Mouse (Mus musculus) ovary, adult 18-20 months (tissue): ENCODE measurements around the gene Syn3.

Experiments used
- DNase-seq: peaks from one replicate; pipeline ENCODE4 v3.0.0; 2022; ENCODE audit warnings: low spot score, mixed read lengths

Syn3 gene

DNA sequence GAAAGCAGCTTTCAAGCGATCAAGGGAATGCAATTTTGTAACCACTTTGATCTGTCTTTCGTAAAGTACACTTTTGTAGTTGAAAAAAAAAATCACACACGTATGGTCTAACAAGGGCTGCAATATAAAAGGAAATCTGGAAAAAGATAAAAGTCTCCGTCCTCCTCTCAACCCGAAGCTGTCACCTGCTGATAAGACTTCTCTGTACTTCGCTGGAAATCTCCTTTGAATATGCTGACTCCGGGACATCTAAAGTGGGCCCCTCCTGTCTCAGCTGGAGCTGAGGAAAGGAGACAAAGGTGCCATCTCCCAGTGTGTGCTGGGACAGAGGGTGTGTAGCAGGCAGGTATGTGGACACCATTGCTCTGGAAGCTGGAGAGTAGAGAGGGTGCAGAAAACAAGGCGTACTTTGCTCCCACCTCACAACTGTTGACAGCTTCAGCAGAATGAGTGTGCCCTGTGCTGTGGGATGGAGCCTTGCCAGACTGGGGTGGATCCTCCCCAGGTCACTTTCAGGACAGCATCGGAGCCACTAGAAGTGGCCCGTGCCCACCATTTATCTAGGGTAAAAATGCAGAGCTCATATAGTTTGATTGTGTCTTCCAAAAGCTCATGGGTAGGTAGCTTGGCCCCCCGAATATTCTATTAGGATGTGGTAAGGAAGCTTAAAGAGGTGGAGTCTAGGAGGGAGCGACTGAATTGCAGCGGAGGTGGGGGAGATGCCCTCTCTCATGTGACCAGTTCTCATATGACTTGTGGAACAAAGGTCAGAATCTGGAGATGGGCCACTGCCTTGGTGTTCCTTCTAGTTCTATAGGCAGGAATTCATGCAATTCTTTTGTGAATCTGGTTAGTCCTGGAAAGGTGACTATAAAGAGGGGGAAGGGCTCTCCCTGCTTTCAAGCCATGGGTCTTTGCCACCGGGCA lies 405.3 kb downstream of the Syn3 start:
- DNase-seq, result no peak

DNA sequence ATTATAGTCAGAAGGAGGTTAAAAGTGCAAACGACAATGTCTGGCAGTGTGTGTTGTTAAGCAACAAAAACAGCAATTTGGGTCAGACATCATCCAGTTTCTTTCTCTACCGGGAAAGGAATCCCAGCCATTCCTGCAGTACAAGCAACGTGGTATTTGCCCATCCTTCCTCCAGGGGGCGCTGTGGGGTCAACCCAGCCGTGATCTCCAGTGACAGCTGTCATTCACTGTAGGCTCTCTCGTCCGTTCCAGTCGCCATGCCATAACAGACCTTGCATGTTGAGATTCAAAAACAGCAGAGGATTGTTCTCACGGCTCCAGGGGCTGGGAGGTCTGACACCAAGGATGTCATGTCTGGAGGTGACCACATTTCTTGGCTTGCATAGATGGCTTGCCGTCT lies 406.8 kb downstream of the Syn3 start:
- no peak for DNase-seq

DNA sequence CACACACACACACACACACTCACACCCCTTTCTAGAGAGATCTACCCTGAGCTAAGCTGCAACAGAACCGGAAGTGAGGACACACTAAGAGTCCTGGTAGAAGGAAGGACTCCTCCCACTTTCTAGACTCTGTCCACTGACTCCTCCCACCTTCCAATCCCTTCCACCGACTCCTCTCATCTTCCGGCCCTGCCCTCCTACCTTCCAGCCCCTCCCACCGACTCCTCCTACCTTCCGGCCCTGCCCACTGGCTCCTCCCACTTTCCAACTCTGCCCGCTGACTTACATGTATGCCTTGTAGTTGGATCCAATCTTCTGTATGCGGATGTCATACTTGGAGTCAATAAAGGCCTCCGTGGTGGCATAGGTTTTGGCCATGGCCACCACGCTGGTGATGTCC lies 418.8 kb downstream of the Syn3 start:
- no peak for DNase-seq

DNA sequence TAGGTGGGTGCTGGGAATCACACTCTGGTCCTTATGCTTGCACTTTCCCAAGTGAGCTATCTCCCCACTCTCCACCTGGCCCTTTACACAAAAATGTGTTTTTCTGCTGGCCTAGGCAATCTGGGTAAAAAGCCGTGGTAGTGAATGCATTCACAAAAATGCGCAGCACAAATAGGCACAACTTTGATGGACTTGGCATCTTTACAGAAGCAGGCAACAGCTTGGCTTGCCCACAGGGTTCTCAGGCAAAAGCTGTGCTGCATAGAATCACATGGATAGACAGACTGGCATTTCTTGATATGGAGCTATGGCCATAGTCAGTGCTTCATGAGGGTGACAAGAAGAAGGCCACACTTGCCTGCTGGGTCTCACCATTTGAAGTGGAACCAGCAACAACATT lies 419.9 kb downstream of the Syn3 start:
- DNase-seq, result no peak

DNA sequence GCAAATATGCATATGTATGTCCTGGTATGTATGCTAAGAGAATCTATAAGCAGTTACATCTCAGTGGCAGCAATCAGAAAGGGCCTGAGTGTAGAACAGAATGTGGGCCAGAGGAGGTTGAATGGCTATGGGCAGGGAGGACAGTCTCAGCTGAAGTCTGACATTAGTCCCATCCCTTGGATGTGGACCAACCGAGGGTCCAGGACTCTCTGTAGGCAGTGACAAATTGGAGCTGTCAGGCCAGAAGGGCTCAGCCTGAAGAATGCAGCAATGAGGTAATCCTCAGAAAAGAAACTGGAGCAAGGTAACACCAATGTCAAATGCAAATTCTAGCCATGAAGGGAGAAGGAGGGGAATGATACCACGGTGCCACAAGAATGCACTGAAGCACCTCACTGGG lies 421.4 kb downstream of the Syn3 start:
- no peak for DNase-seq

DNA sequence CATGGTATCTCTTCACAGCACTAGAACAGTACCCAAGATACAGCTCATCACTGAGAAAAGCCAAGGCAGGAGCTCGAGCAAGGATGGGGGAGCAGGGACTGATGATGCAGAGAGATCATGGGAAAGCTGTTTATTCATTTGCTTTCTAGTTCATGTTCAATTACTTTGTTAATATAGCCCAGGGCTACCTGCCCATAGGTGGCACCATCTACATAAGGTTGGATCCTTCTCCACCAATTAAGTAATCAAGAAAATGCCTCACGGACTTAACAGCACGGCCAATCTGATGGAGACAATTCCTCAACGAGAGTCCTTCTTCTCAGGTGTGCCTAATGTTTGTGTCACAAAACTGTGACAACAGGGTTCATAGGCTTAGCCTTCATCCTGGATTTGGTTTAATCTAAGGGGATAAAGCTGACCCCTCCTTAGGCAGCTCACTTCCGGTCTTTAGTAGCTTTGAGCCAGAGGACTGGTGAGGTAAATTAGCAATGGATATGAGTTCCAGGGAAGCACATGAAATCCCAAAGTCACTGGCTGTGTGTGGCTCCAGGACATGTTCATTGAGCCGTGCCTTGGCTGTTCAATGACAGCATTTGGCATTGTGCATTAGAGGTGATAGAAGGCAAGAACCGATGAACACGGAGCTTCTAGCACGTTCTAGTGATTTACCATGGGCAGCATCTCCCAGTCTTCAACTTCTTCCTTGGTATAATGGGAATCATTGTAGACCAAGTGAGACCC lies 423.6 kb downstream of the Syn3 start:
- no peak for DNase-seq

DNA sequence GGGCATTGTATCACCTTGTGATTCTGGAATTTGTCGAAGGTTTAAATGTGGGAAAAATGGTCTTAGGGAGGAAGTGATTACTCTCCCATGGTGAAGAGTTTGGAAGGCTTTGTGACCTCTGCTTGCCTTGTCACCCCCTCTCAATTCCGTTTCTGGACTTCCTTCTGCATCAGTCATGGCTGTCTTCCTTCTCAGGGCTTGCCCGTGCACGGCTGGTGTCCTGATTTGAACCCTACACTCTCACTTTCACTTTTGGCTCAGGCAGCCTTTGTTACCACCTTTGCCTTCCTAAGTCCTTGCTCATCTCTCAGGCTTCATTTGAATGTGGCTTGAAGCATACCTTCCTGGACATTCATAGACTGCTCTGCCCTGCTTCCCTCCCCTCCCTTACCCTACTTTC lies 424.6 kb downstream of the Syn3 start:
- no peak for DNase-seq

DNA sequence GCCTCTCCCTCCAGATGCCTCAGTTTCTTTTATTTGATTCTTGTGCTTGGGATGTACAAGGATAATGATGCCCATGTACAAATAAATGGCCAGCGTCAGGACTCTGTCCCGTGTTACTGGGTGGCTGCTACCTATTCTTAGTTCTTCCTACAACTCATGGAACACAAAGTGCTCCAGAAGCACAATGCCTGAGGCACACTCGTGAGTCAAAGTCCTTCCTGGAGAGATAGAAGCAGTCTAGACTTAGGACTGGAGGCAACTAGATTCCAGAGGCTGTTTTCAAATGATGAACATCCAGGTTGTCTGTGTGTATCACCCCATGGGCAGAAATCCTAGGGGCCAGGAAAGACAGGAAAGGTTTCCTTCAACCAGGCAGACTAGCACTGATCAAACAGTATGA lies 427.9 kb downstream of the Syn3 start:
- no peak for DNase-seq

DNA sequence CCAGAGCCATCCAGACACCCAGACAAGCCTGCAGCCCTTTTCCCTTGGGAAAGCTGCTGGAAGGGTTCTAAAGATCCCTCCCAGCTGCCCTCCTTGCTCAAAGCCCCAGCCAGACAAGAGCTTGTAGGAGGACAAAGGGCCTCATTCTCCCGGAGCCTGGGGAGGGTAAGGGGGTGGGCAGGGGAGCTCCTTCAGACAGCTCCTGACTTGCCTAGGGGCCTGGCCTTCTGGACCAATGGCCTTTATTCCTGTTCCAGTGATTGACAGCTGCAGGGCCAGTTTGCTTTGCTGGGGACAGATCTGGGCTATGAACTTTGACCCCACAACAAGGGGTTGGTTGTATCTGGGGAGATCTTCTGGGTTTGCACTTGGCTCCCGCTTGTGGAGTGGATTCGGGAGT lies 429.4 kb downstream of the Syn3 start:
- no peak for DNase-seq

DNA sequence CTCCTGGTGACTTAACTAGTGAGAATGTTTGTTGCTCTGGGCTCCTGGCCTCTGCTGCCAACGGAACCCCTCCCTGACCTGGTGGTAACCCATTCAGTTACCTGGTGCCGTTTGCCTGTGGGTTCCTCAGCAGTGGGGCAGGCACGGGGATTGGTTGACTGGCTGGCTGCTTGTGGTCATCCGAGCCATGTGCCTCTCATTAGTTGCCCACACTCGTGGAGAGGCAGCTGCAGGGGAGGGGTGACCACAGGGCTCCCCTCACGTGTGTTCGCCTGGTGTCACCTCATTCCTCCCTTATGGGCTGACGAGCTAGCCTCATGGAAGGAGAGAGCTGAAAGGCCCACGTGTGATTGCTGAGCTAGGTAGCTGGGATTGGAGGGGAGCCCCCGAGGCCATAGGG lies 430.8 kb downstream of the Syn3 start:
- no peak for DNase-seq

DNA sequence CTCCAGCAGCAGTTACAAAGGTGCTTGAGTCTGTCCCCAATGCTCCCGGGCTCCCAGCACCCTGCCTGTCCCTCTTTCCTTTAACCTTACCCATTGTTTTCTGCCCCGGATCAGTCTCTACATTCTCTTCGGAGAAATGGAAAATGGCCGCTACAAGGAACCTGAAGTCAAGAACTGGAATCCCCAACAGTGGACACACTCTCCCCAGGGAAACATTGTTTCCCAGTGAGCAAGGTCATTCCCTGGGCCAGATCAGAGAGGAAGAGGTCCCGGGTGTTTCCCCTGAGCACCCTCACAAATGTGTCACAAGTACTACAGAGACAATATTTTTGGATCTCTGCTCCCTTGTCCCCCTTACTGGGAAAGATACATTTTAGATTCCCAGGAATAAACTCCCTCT lies 432.0 kb downstream of the Syn3 start:
- DNase-seq, result no peak

DNA sequence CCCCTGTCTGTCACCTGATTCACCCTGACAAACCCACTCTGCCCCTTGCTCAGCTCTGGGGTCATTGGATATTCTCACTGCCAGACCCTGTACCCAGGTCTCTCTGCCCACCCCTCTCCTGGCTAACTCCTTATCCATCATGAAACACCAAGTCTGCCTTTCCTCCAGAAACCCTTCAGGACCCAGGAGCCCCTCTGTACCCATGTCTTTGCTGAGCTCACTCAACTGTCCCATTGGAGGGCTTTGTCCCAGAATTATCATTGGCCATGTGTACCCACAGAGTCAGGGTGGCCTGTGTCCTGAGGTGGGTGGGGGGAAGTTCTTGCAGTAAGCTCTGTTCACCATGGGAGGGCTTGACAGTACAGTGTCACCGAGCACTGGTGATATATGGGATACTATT lies 433.0 kb downstream of the Syn3 start:
- no peak for DNase-seq

DNA sequence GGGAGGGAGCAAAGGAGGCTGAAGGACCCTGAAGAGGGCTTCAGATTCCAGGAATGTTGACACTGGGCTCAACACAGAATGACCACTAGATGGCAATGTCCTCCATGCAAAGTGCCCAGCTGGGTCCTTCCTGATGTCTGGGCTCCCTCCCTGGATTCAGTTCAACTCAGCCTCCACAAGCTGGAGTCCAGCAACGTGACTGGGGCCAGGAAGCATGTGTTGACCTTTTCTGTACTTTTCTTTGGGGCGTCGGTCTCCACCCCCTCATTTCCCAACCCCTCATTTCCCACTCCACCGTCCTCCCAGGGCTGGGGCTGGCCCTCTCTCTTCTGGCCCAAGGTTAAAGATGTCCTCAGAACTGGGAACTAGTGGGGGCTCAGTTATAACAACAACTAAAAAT lies 433.8 kb downstream of the Syn3 start:
- peak; percentile 66 for DNase-seq

DNA sequence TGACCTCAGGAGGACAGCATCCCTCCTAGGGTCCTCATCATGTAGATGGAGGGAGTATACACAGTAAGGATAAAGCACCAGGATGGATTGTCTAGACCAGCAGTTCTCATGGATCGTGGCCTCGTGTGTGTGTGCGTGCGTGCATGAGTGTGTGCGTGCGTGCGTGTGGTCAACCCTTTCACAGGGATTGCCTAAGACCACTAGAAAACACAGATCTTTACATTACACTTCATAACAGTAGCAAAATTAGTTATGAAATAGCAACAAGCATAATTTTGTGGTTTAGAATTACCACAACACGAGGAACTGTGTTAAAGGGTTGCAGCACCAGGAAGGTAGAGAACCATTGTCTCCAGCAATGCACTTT lies 435.7 kb downstream of the Syn3 start:
- DNase-seq, result no peak

DNA sequence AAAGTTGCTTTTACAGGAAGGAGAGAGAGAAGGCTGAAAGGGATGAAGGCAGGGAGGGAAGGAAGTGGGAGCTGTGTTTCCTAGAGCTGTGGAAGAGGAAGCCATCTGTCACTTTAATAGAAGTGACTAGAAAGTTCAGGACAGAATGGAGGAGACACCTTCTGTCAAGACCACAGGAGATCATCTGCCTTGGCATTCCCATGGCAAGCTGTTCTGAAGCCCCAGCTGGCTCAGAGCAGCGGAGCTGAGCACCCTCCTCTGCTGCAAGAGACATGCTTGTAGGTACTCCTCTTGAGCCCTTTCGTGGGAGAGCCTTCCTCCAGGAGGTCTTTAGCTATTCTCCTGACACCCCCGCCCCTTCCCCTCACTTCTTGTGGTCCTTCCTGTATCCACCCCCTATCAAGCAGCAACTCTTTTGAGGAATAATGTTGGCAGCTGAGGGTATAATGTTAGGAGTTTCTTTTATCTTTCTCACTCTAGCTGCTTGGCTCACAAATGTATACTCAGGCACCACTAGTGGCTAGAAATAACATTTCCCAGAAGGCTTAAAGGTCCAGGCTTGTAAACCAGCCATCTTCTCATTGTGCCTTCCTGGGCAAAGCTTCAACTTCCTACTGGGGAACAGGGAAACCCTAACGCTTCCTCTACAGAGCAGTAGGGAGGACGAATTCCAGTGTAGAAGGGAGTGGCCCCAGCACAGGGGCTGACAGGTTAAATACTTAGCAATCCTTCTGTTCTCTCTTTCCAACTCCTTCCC lies 436.3 kb downstream of the Syn3 start:
- no peak for DNase-seq

DNA sequence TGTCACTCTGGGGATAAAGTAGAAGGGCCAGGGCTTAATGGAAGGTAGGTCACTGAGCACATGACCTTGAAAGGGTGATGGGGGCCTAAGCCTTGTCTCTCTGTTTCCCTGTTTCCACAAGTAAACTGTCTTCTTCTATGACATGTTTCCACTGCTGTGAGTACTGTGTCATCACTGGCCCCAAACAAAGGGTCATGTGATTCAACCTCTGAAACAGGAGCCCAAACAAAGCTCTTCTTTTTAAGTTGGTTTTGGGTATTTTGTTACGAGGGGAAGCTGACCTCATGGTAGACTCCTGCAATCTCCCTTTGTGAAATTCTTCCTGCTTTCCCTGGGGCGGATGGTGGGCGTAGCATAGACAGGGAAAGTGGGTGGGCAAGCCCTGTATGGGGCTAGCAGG lies 438.4 kb downstream of the Syn3 start:
- DNase-seq, result no peak

DNA sequence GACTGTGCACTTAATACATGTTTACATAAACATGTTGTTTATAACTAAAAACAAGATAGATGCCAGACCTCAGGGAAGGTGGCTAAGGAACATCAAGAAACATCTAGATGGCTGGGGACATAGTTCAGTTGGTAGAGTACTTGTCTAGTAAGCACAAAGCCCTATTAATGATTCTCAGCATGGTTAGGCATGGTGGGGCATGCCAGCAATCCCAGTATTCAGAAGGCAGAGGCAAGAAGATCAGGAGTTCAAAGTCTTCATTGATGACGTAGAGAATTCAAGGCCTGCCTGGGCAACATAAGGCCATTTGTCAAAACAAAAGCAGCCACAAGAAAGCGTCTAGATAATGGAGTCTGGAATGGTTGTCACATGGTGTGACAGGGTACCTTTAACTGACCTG lies 441.0 kb downstream of the Syn3 start:
- no peak for DNase-seq

DNA sequence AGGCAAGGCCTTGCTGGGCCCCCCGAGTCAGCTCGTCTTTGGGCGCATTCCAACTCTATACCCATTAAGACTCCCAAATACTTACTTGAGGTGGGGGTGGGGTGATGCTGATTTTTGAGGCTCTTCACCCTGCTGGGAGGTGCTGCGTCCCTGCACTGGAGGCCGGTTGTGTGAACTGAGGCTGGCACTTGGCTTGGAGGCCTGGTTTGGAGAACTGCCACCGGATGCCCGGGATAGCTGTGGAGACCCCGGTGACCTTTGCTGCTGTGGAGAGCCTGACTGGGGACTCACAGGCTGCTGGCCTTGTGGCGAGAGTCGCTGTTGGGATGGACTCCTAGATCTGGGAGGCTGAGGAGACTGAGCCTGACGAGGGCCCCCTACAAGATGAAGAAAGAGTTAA lies 441.4 kb downstream of the Syn3 start:
- DNase-seq, result no peak

DNA sequence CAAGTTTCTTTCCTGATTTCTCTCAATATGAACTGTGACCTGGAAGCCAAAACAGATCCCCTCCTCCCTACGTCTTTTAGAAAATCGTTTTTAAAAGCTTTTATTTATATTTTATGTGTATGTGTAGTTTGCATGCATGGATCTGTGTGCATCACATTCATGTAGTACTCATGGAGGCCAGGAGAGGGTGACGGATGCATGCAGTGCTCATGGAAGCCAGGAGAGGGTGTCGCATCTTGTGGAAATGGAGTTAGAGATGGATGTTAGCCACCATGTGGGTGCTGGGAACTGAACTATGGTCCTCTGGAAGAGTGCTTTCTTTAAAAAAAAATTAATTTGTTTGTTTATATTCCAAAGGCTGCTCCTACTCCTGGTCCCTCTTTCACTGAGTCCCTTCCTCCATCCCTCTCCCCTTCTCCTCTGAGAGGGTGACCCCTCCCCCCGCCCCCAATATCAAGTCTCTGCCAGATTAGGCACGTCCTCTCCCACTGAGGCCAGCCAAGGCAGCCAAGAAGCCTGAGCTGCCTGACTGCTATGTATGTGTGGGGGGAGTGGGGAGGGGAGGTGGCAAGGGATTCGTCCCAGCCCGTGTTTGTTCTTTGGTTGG lies 442.3 kb downstream of the Syn3 start:
- DNase-seq, result no peak

DNA sequence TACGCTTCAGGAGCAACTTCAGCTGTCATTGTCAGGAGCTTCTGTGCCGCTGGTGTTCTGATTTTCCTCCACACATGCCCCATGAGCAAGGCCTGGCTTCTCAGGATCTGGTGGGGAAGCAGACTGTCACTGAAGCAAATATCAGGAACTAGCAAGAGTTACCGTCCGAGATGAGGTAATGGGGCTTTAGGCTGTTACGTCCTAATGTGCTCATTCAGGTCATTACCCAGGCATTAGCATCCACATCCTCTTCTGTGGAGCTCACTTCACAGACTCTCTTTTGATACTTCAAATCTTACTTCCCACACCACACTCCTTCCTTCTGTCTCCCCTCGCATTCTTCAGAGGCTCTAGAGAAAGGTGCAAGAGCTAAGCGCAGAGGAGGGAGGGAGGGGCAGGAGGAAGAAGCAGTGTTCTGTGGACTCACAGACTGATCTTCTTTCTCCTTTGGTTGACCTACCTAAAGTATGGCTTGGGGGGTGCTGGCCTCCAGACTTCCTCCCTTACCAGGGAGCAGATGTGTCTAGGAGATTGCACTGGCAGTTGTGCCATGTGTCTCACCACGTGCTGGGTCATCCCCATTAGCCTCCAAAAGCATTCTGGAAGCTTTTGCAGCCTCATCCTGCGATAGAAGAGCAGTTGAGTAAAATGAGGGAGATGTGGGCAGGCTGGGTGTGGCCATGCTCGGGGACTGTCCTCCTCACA lies 445.7 kb downstream of the Syn3 start:
- no peak for DNase-seq

DNA sequence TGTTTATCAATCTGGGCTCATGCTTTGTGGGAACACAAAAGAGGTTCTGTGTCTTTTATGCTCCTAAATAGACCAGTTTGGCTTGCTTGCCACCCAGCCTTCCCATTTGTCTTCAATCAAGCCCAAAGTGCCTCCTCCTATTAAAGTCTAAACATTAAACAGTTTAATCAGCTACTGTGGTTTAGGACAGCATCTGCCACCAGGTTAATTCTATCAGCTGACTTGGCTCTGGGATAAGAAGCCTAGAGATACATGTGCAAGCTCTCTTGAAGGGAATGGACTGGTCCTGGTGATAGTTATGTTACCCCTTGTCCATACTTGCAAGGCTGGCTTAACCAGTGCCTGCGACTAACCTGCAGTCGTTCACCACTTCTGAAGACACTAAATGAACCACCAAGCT lies 448.2 kb downstream of the Syn3 start:
- DNase-seq, result no peak

DNA sequence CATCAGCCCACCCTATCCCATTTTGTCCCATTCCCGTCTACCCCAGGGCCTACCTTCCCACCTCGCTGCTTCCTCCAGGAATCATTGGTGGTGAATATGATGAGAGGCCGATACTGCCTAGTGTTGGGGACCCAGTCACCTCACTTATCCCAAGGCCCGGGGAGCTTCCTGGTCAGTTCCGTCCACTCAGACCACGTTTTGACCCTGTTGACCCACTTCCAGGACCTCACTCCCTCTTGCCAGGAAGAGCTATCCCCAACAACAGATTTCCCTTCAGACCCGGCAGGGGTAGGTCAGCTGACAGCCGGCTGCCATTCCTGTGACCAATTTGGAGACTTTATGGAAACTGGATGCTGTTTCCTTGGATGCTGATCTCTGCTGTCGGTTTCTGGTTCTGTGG lies 450.9 kb downstream of the Syn3 start:
- DNase-seq, result no peak
